Mouse (Mus musculus) thymus, adult 2 months (tissue): Measurements from ENCODE around the gene Kcnab3. TPM values are rescaled to one million over a fixed set of nuclear protein-coding genes. Genes with fewer than 3 reads are reported as not detected.
A peak's percentile ranks its signal among the peaks of the same experiment; 100 is the strongest.

Experiments
- DNase-seq: peaks from one replicate; pipeline ENCODE4 v3.0.0; 2021
- H3K27ac ChIP-seq: fragments of 200-500 bp; 2 replicates; pipeline ENCODE4 v1.5.1; 2012; ENCODE audit warnings: low read length, control low read depth; ENCODE audit not compliant: control insufficient read depth, insufficient read depth
- H3K27me3 ChIP-seq: fragments of 200-500 bp; 2 replicates; pipeline ENCODE4 v1.6.1; 2012; ENCODE audit warnings: mild to moderate bottlenecking, low read length, moderate library complexity, mixed read lengths; ENCODE audit not compliant: control insufficient read depth, insufficient read depth
- H3K36me3 ChIP-seq: fragments of 200-500 bp; 2 replicates; pipeline ENCODE4 v1.6.1; 2012; ENCODE audit warnings: mild to moderate bottlenecking, low read length, moderate library complexity; ENCODE audit not compliant: control insufficient read depth, insufficient read depth
- H3K4me1 ChIP-seq: fragments of 200-500 bp; replicated peaks from 2 replicates; pipeline ENCODE4 v1.6.1; 2012; ENCODE audit warnings: low read length; ENCODE audit not compliant: control insufficient read depth, insufficient read depth
- H3K4me3 ChIP-seq: fragments of 200-500 bp; 2 replicates; pipeline ENCODE4 v1.5.1; 2012; ENCODE audit warnings: mild to moderate bottlenecking, low read length, control low read depth, moderate library complexity; ENCODE audit not compliant: control insufficient read depth, insufficient read depth
- CTCF ChIP-seq: fragments of 200-500 bp; IDR thresholded peaks from 2 replicates; pipeline ENCODE4 v1.5.1; 2012; ENCODE audit warnings: mild to moderate bottlenecking, control low read depth, low read length, moderate library complexity, borderline replicate concordance; ENCODE audit not compliant: control insufficient read depth, poor library complexity, insufficient read depth; ENCODE audit errors: extremely low read depth
- POLR2A ChIP-seq: fragments of 200-500 bp; IDR thresholded peaks from 2 replicates; pipeline ENCODE4 v1.6.1; 2012; ENCODE audit warnings: mild to moderate bottlenecking, low read length, control low read depth, moderate library complexity; ENCODE audit not compliant: control insufficient read depth, poor library complexity, insufficient read depth; ENCODE audit errors: extremely low read depth
- WGBS: fragments of 180-500 bp; shearing (Covaris S2); methylation state at CpG from one replicate; pipeline ENCODE4 v1.1.7; 2018; 5-methylcytosine and 5-hydroxymethylcytosine counted together
- polyA plus RNA-seq: library from polyadenylated mRNA; depleted of rRNA; stranded (reverse); fragments of >200 nt; gene quantifications from 2 replicates; pipeline ENCODE4 v1.2.3, GENCODE M21; 2012; rRNA removed

Kcnab3 gene
- polyA plus RNA-seq, 1 experiment: 2.9 TPM

- no peaks in the 10 kb centered on the region for H3K27me3 ChIP-seq
- WGBS: 19% methylated on average over 12 of the region's 12 CpGs
- no peak overlapping the region for H3K4me3 ChIP-seq
- peaks cover 29% of the 10 kb centered on the region for H3K4me1 ChIP-seq
- peak; percentile 19 for DNase-seq
- TF ChIP-seq POLR2A (no peak), CTCF (no peak)
- H3K36me3 ChIP-seq: no peaks in the 10 kb centered on the region
- peak overlapping the region; percentile 62 for H3K27ac ChIP-seq
Measured at GRCm38 (mm10) chr11:69372056-69372779, 46.2 kb downstream of the Kcnab3 start.

- DNase-seq: no peak
- no peak overlapping the region for H3K27ac ChIP-seq
Measured at GRCm38 (mm10) chr11:69372780-69373170, 46.7 kb downstream of the Kcnab3 start.

GRCm38 (mm10) chr11:69373223-69373965 lies 47.3 kb downstream of the Kcnab3 start:
- WGBS: 97% methylated on average over 16 of the region's 16 CpGs
- peaks cover 18% of the 10 kb centered on the region for H3K4me1 ChIP-seq
- H3K27ac ChIP-seq: no peak overlapping the region
- H3K36me3 ChIP-seq: no peaks in the 10 kb centered on the region
- no peaks in the 10 kb centered on the region for H3K27me3 ChIP-seq
- no peak overlapping the region for H3K4me3 ChIP-seq
- DNase-seq: no peak
- TF ChIP-seq POLR2A (no peak), CTCF (no peak)

More at GRCm38 (mm10) chr11:69372780-69373170, 46.7 kb downstream of the Kcnab3 start:
- Histone ChIP-seq H3K4me3 (no peak overlapping the region), H3K36me3 (no peaks in the 10 kb centered on the region), H3K4me1 (peaks cover 24% of the 10 kb centered on the region), H3K27me3 (no peaks in the 10 kb centered on the region)
- 65% methylated on average over 3 of the region's 3 CpGs for WGBS
- TF ChIP-seq CTCF (no peak), POLR2A (no peak)

- H3K4me1 ChIP-seq: peaks cover 16% of the 10 kb centered on the region
- H3K4me3 ChIP-seq: no peak overlapping the region
- no peaks in the 10 kb centered on the region for H3K27me3 ChIP-seq
- no peak for DNase-seq
- TF ChIP-seq CTCF (no peak), POLR2A (no peak)
- H3K36me3 ChIP-seq: no peaks in the 10 kb centered on the region
- 44% methylated on average over 4 of the region's 4 CpGs for WGBS
- no peak overlapping the region for H3K27ac ChIP-seq
Measured at GRCm38 (mm10) chr11:69375646-69376045, 49.6 kb downstream of the Kcnab3 start.

- no peaks in the 10 kb centered on the region for H3K36me3 ChIP-seq
- no peak overlapping the region for H3K4me3 ChIP-seq
- H3K27ac ChIP-seq: no peak overlapping the region
- TF ChIP-seq POLR2A: no peak
- TF ChIP-seq CTCF: no peak
- no peak for DNase-seq
- peaks cover 3% of the 10 kb centered on the region; the same call in 1 of the 2 replicates for H3K4me1 ChIP-seq
- 41% methylated on average over 3 of the region's 3 CpGs for WGBS
- H3K27me3 ChIP-seq: no peaks in the 10 kb centered on the region
Measured at GRCm38 (mm10) chr11:69377766-69378165, 51.7 kb downstream of the Kcnab3 start.

DNA sequence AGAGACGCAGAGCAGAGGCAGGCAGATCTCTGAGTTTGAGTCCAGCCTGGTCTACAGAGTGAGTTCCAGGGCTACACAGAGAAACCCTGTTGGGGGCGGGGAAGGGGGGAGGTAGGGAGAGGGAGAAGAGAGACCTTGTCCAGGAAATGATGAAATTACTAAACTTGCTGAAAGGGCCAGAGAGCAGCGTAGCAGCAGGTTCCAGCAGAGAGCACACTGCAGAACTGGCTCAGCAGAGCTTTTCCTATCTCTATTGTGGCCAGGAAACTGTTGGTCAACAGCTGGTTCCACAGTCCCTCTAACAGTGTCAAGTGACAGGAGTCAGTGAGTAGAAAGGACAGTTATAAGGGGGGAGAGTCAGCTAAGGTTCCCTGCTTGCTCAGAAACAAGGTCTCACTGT lies 53.5 kb downstream of the Kcnab3 start:
- peaks cover 3% of the 10 kb centered on the region; the same call in 1 of the 2 replicates for H3K4me1 ChIP-seq
- H3K4me3 ChIP-seq: no peak overlapping the region
- no peak overlapping the region for H3K27ac ChIP-seq
- no peaks in the 10 kb centered on the region for H3K36me3 ChIP-seq
- DNase-seq: no peak
- WGBS: 86% methylated on average over 3 of the region's 3 CpGs
- H3K27me3 ChIP-seq: no peaks in the 10 kb centered on the region
- no peak for TF ChIP-seq CTCF
- TF ChIP-seq POLR2A: no peak

DNA sequence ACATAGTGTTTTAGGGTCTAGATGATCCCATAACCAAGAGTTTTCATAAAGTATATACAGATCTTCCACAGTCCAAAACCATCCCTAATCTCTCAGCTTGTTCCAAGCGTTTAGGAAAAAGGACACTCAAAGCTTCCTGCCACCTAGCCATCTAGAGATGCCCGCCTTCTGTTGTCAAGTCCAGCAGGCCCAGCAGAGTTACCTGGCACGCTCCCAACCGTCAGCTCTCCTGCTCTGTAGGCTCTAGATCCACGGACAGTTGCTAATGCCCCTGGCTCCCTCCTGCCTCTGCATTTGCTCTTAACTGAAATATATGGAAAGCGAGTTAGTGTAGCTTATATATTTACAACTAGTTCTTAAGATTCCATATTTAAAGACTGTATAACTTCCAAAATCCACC lies 55.3 kb downstream of the Kcnab3 start:
- no peaks in the 10 kb centered on the region for H3K27me3 ChIP-seq
- WGBS: 92% methylated on average over 6 of the region's 6 CpGs
- no peak overlapping the region for H3K4me3 ChIP-seq
- H3K36me3 ChIP-seq: no peaks in the 10 kb centered on the region
- no peak overlapping the region for H3K27ac ChIP-seq
- H3K4me1 ChIP-seq: no peaks in the 10 kb centered on the region
- no peak for TF ChIP-seq CTCF
- no peak for TF ChIP-seq POLR2A
- DNase-seq: no peak

Other genes with a start within 250 kb of the Kcnab3 start
- gene Vamp2, start 237.8 kb upstream of the Kcnab3 start, polyA plus RNA-seq: 159 and 175 TPM in 2 replicates
- 28.0 and 29.6 TPM in 2 replicates for gene Per1, start 231.0 kb upstream of the Kcnab3 start, polyA plus RNA-seq
- gene Hes7, start 205.9 kb upstream of the Kcnab3 start, polyA plus RNA-seq: 0.69 and 1.1 TPM in 2 replicates
- gene 9130213A22Rik, start 203.7 kb upstream of the Kcnab3 start, polyA plus RNA-seq: 0.65 and 1.3 TPM in 2 replicates
- 2.0 and 2.5 TPM in 2 replicates for gene Aloxe3, start 200.4 kb upstream of the Kcnab3 start, polyA plus RNA-seq
- gene Alox12b, start 169.3 kb upstream of the Kcnab3 start, polyA plus RNA-seq: 1.00 and 1.1 TPM in 2 replicates
- 0.43 and 0.57 TPM in 2 replicates for gene Alox8, start 128.4 kb upstream of the Kcnab3 start, polyA plus RNA-seq
- gene Gucy2e, start 89.2 kb upstream of the Kcnab3 start, polyA plus RNA-seq: 0.26 and 0.40 TPM in 2 replicates
- gene Cntrob, start 2.5 kb upstream of the Kcnab3 start, polyA plus RNA-seq: 41.5 and 43.8 TPM in 2 replicates
- gene Trappc1, start 2.3 kb upstream of the Kcnab3 start, polyA plus RNA-seq: 50.6 and 62.5 TPM in 2 replicates
- 3.3 and 4.1 TPM in 2 replicates for gene Rnf227, start 14.2 kb downstream of the Kcnab3 start, polyA plus RNA-seq
- 278 and 280 TPM in 2 replicates for gene Chd3, start 43.1 kb downstream of the Kcnab3 start, polyA plus RNA-seq
- 139 and 170 TPM in 2 replicates for gene Naa38, start 69.2 kb downstream of the Kcnab3 start, polyA plus RNA-seq
- gene Cyb5d1, start 69.4 kb downstream of the Kcnab3 start, polyA plus RNA-seq: 37.2 and 41.5 TPM in 2 replicates
- 7.3 and 9.3 TPM in 2 replicates for gene Tmem88, start 72.0 kb downstream of the Kcnab3 start, polyA plus RNA-seq
- 61.0 and 77.3 TPM in 2 replicates for gene Kdm6b, start 87.4 kb downstream of the Kcnab3 start, polyA plus RNA-seq
- gene Dnah2, start 222.9 kb downstream of the Kcnab3 start, polyA plus RNA-seq: 0.28 and 0.39 TPM in 2 replicates
- 3.7 and 8.7 TPM in 2 replicates for gene Efnb3, start 233.9 kb downstream of the Kcnab3 start, polyA plus RNA-seq